Mouse (Mus musculus) adrenal gland (tissue): Measurements from ENCODE around the gene Phactr1.

Source experiments
- intact Hi-C: fragments of 180-260 bp; cut with DNase I; formaldehyde crosslinking; loops from one replicate; pipeline ENCODE4 v1.15.1; 2025

Phactr1 gene

GRCm38 (mm10) chr13:42866162-42866941, 185.9 kb downstream of the Phactr1 start:
- intact Hi-C loops, result no loop called here

DNA sequence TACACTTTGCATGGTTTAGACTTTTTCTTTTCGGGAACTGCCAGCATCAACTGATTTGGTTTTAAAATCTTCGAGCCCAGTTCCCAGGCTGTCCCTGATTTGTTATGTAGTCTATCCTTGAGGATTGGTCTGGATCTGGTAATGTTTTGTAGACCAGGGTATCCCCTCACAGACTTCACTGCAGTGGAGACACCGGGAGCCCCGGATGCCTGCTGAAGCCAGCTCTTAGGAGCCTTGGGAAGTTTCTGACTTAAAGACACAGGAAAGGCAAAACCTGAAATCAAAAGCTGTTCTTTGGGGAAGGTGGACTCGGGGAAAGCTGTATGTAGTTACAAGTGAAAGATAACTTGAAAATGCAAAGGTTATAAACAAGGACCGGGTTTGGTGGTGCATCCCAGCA, 186.6 kb downstream of the Phactr1 start:
- intact Hi-C loops, result no loop called here

GRCm38 (mm10) chr13:42872125-42872524, 191.7 kb downstream of the Phactr1 start:
- intact Hi-C loops, result no loop called here

DNA sequence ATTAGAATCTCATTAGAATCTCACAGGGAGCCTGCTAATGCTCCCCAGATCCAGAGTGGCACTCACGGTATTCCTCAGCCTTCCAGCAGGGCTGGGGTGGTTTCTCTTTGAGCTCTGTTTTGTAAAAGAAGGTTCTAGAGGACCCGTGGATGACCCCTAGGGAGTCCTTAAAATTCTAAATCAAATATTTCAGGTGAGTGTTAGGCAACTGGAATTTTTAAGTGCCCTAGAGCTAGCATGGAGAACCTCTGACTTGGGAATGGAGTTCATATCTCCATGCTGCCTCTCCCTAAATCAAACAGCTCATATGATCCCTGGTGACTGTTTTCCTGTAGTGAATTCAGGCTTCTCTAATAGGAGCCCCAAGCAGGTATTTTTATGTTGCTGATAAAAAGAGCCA, 197.9 kb downstream of the Phactr1 start:
- intact Hi-C loops, result no loop called here

GRCm38 (mm10) chr13:42884033-42884724, 203.8 kb downstream of the Phactr1 start:
- intact Hi-C loops, result no loop called here

- intact Hi-C loops, result no loop called here
Measured at GRCm38 (mm10) chr13:42884725-42885115, 204.3 kb downstream of the Phactr1 start.

DNA sequence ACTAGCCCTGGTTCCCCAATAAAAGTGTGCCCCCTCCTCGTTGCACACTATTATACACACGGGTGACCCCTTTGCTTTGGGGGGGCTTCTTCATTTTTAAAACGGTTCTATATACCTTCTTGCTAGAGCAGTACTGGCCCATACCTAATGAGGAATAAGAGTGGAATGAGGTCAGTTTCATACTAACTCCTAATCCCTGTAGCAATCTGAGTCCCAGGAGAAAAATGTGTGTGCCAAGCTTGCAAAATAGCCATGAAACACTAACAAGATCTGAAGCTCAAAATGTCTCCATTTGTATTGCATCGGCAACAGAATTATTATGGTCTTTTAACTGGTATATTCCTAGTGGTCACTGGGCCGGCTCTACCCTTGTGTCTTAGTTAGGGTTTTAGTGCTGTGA, 207.3 kb downstream of the Phactr1 start:
- intact Hi-C loops, result no loop called here

DNA sequence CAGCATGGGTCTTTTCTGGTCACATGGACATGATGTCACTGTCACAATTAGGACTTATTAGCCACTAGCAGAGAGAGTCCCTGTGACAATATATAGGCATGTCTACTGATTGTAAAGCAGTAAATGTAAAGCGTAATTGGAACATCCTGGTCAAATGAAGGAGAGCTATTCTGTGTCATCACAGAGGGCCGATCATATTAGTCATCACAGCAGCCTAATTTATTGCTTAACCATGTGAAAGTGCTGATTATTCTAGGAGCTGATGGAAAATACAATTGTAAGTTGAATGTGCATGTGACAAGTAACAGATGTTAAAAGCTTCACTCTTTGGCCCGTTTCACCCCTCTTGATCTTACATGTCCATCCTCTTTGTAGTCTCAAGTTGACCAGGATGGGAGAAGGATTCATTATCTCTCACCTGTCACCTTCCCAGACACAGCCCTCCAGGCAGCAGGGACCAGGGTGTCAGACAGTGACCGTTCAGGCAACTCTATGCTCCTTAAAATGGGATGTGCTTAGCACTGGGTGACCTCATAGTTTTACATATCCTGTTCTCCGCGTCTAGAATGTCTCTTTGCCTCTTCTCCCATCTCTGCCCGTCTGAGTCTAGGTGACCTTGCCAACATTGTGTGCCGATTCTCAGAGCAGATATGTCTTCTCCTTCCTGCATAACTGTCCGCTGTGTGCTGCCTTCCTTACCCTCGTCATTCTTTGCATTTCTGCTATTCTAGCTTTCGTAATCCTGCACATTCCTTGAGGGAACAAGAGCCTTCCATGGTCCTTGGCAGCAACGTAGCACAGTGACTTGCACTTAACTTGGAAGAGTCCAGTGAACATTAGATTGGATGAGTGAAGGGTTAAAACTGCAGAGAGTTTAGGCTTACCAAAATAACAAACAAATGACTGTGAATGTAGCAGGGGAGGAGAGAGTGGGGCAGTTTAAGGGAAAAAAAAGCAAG, 209.4 kb downstream of the Phactr1 start:
- intact Hi-C loops, result no loop called here

DNA sequence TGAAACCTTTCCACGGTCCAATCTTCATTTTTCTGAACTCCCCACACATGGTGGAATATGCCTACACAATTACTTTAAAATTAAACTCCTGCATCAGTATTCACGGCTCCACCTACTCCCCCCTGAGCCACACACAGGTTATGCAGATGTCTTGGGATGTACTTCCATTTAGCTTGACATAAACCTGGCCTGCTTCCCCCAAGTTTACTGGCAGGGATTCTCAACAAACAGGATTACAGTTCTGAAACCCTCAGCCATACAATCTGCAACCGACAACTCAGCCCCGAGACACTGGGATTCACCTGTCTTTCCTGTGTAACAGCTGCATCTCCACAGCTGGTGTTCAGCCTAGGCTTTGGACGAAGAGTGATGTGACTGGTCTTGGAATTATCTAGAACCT, 210.2 kb downstream of the Phactr1 start:
- intact Hi-C loops, result no loop called here

- intact Hi-C loops, result no loop called here
Measured at GRCm38 (mm10) chr13:42894016-42894415, 213.6 kb downstream of the Phactr1 start.

GRCm38 (mm10) chr13:42894598-42894997, 214.2 kb downstream of the Phactr1 start:
- intact Hi-C loops, result no loop called here

- intact Hi-C loops, result no loop called here
Measured at GRCm38 (mm10) chr13:42895980-42896379, 215.6 kb downstream of the Phactr1 start.

GRCm38 (mm10) chr13:42899611-42900010, 219.2 kb downstream of the Phactr1 start:
- intact Hi-C loops, result no loop called here

- intact Hi-C loops, result no loop called here
Measured at GRCm38 (mm10) chr13:42901837-42902236, 221.4 kb downstream of the Phactr1 start.

DNA sequence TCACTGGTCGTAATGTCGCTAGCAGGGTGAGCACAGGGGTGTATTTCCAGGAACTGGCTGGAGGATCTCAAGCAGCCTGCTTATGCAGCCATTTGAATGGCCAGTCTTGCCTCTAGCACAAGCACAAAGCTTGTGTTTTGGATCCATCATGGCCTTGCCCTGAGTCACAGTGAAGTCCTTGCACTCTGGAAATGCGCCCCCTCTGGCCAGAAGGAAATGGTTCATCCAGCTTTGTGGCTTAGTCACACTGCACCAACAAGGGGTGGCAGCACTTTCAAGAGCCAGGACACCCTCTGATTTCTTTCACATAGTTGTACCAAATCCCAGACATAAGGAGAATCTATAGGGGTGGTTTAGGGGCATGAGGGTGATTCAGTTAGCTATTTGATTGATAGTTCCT, 222.4 kb downstream of the Phactr1 start:
- intact Hi-C loops, result no loop called here

DNA sequence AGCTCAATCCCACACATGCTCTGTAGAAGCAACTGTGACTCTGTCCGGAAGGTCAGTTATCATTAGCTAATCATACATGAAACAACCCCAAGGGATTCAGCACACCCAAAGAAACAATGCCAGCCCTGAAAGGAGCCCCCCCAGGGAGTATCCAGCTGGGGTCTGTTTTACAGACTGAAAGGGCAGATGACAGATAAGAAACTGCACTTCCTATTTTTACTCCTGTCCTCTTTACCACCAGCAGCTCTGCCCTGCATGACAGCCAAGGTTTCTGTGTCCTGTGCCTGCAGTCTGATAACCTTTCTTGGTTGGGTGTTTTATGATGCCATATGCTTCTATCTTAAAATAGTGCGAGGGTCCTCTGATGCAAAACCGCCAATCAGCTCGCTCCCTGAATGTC, 225.4 kb downstream of the Phactr1 start:
- intact Hi-C loops, result no loop called here

DNA sequence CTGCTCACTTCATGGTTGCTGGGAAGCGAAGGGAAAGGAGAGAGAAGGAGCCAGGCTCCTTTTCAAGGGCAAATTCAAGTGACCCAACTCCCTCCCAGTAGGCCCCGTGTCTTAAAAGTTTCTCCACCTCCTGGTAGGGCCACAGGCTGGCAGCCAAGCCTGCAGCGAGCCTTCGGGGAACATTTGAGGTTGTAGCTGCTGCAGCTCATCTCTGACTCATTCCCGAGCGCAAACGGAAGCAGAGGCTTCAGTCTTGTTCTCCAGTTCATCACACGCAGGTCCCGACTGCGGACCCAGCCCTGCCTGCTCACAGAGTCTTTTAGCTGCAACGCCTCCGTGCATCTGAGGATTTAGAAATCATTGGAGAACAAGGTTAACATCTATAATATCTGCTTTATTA, 226.6 kb downstream of the Phactr1 start:
- intact Hi-C loops, result no loop called here

- intact Hi-C loops, result no loop called here
Measured at GRCm38 (mm10) chr13:42915081-42915480, 234.7 kb downstream of the Phactr1 start.

DNA sequence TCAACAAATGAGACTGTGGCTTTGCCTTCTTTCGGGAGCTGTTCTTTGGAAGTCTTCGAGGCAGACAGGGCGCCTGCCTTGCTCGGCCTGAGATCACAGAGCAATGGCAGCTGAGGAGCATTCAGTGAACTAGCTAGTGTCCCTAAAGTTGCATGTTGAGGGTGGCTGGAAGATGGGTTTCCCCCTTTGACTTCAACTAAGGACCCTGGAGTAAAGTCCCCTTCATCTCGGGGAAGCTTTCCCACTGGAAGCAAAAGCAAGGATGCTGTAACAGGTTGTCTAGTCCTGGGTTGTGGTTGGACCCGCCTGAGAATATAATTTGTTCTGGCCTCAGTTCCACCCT, 235.4 kb downstream of the Phactr1 start:
- intact Hi-C loops, result no loop called here

DNA sequence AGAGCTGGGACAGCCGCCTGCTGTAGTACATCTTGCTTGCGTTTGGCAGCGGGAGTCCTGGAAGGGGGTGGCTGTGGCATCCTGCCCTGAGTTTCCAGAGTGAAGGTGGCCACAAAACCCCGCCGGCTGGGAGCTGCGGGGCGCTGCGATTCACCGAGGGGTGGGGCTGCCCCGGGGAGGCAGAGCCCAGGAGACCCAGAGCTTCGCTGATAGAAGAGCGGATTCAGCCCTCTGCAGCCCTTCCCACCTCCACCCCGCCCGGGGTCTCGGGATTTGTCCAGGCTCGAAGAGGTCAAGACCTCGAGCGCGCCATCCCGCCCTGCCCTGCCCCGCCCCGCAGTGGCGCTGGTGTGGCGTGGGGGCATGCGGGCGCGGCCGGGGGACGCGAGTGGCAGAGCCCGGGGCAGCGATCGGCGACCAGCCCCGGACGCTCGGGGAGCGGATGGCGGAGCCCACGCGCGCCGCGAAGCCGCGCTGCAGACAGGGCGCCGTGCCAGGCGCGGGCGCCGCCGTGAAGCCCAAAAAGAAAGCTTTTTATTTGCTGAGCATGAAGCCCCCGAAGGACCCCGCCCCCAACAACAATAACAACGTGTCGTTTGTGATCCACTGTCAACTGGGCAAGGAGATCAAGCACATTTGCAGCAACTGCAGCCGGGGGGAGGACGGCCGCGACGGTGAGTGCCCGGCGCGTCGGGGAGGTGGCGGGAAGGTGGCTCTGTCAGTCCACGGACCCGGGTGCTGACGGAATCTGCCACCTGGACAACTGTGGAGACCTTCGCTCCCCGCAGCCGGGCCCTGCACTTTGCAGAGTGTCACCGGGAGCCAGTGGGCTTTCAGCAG, 236.0 kb downstream of the Phactr1 start:
- intact Hi-C loops, result no loop called here

- intact Hi-C loops, result no loop called here
Measured at GRCm38 (mm10) chr13:42917251-42917650, 236.8 kb downstream of the Phactr1 start.
